ENCODE assay signal across 9 mouse cellular contexts in genomic region chr14:27810790-27811189, GRCm38 (mm10).
DNase-seq lines count a peak whose midpoint lies in the region; ATAC-seq lines count a peak whose summit lies in the region.
"Had no signal": no experiment of that assay in that cellular context is flagged by ENCODE, and none has a peak within 500 bp of the region (broad histone marks: within the 10 kb centered on the region; RNA-seq: fewer than 3 reads in every experiment).

No protein-coding gene starts in this region.

- H3K36me3 ChIP-seq in embryonic facial prominence, embryonic 13.5 days = no peaks in the 10 kb centered on the region
- H3K36me3 ChIP-seq in stomach, embryonic 16.5 days (ENCODE audit: control insufficient read depth, insufficient read depth, low read length) = no peaks in the 10 kb centered on the region

- H3K9ac ChIP-seq in embryonic facial prominence, embryonic 13.5 days = 0 out of 2 replicates have a peak overlapping the region, but pooled peaks have one; percentile 7
- H3K9ac ChIP-seq in stomach, embryonic 16.5 days (ENCODE audit: low read length) = no peak overlapping the region

- peak; percentile 23 for DNase-seq in heart, adult 11 months
- no peak for DNase-seq in heart, adult 9 months (ENCODE audit: low spot score in 2 of 2)
- DNase-seq in right cerebral cortex, adult 18-20 months = peak; percentile 79
- no peak for DNase-seq in right cerebral cortex, postnatal 14 days
- no peak for DNase-seq in urinary bladder, postnatal 36 days (ENCODE audit: low spot score in 2 of 2)
- DNase-seq: heart, postnatal 36 days had no signal

- H3K9me3 ChIP-seq in embryonic facial prominence, embryonic 13.5 days = no peaks in the 10 kb centered on the region
- H3K9me3 ChIP-seq in stomach, embryonic 16.5 days (replicated peaks; ENCODE audit: control insufficient read depth, low read length) = no peaks in the 10 kb centered on the region

- H3K4me3 ChIP-seq in embryonic facial prominence, embryonic 13.5 days = no peak overlapping the region
- H3K4me3 ChIP-seq in stomach, embryonic 16.5 days (replicated peaks; ENCODE audit: low read length) = no peak overlapping the region

- H3K27ac ChIP-seq in embryonic facial prominence, embryonic 13.5 days = peak overlapping the region; percentile 55; the same call in 1 of the 2 replicates
- no peak overlapping the region for H3K27ac ChIP-seq in stomach, embryonic 16.5 days (ENCODE audit: low read length)

- 24% methylated on average over 7 of the region's 7 CpGs for WGBS in embryonic facial prominence, embryonic 13.5 days
- 39% methylated on average over 7 of the region's 7 CpGs for WGBS in stomach, embryonic 16.5 days

- peaks cover 44% of the 10 kb centered on the region for H3K4me1 ChIP-seq in embryonic facial prominence, embryonic 13.5 days
- H3K4me1 ChIP-seq in stomach, embryonic 16.5 days (ENCODE audit: control insufficient read depth, insufficient read depth, low read length) = no peaks in the 10 kb centered on the region

- no peaks in the 10 kb centered on the region for H3K27me3 ChIP-seq in embryonic facial prominence, embryonic 13.5 days
- H3K27me3 ChIP-seq in stomach, embryonic 16.5 days (ENCODE audit: control insufficient read depth, insufficient read depth, low read length) = no peaks in the 10 kb centered on the region

- ATAC-seq in embryonic facial prominence, embryonic 13.5 days (ENCODE audit: insufficient number of reproducible peaks, insufficient read depth, low FRiP score, low TSS enrichment, low read depth) = no peak
- peak; percentile 56; the same call in 1 of the 2 replicates for ATAC-seq in stomach, embryonic 16.5 days (ENCODE audit: insufficient read depth, low FRiP score)
- no peak for ATAC-seq in erythroblast, adult 5-6 weeks (replicated peaks; ENCODE audit: low FRiP score, poor library complexity, severe bottlenecking)

- H3K4me2 ChIP-seq in embryonic facial prominence, embryonic 13.5 days = peak overlapping the region; percentile 26
- H3K4me2 ChIP-seq in stomach, embryonic 16.5 days (ENCODE audit: low read depth, low read length) = no peak overlapping the region

Comparison
In these comparisons a context has a peak if more than half of its experiments do, and no peak if none do; other contexts are left out.
1. DNase-seq: peak in heart, adult 11 months (single experiment) and right cerebral cortex, adult 18-20 months (single experiment); none in heart, adult 9 months (0 of 2), right cerebral cortex, postnatal 14 days (single experiment) and urinary bladder, postnatal 36 days (0 of 2).